Mouse (Mus musculus) heart, adult 2 months (tissue): Measurements from ENCODE around the gene Traf5.

ENCODE experiments used
- CTCF ChIP-seq: fragments of 200-600 bp; IDR thresholded peaks from 2 replicates; pipeline ENCODE4 v1.8.1; 2022; ENCODE audit warnings: antibody characterized with exemption, mild to moderate bottlenecking, moderate library complexity
- EP300 ChIP-seq: fragments of 200-500 bp; IDR thresholded peaks from 2 replicates; pipeline ENCODE4 v1.6.1; 2011; ENCODE audit warnings: low read depth, low read length, control low read depth; ENCODE audit not compliant: insufficient read depth

GRCm38 (mm10) chr1:192091806-192092772 lies at the start of gene Traf5:
- no peak for TF ChIP-seq CTCF
- TF ChIP-seq EP300: no peak
